Mouse (Mus musculus): Measurements from ENCODE around the gene S100a5. TPM values are rescaled to one million over a fixed set of nuclear protein-coding genes. Genes with fewer than 3 reads are reported as not detected.

The S100a5 gene
- total and polyA plus RNA-seq, 3 experiments: not detected

- H3K79me2 ChIP-seq (replicated peaks; ENCODE audit: control insufficient read depth, extremely low read depth, insufficient read depth, poor library complexity, severe bottlenecking): no peaks in the 10 kb centered on the region
- peak; percentile 61 for DNase-seq (ENCODE audit: extremely low read depth)
- no peak for TF ChIP-seq MXI1 (IDR thresholded peaks at IDR 0.05; ENCODE audit: low read depth, low read length)
- TF ChIP-seq ZKSCAN1 (IDR thresholded peaks at IDR 0.05; ENCODE audit: borderline replicate concordance, low read depth, low read length): no peak
- TF ChIP-seq RAD21 (IDR thresholded peaks at IDR 0.05; ENCODE audit: low read depth, low read length): peak; percentile 32
- no peak for TF ChIP-seq ETS1 (conservative IDR thresholded peaks at IDR 0.05; ENCODE audit: low read depth, low read length)
- TF ChIP-seq CHD1 (IDR thresholded peaks at IDR 0.05; ENCODE audit: low read depth, low read length): no peak
- TF ChIP-seq CTCF (conservative IDR thresholded peaks at IDR 0.05 in 1 of 2, IDR thresholded peaks at IDR 0.05 in 1 of 2; ENCODE audit: low read depth in 2 of 2, low read length in 2 of 2): peak; percentile 82 to 90
- no peak for TF ChIP-seq IRF4 (IDR thresholded peaks at IDR 0.05; ENCODE audit: low read depth, low read length)
- in situ Hi-C loops (cut with MboI; ENCODE audit: low pct_ligation_motif_present, low pct_unique_long_range_greater_than_20kb, low sequenced_read_pairs) (no loop called here), dilution Hi-C loops (cut with MboI; ENCODE audit: extremely low pct_ligation_motif_present, extremely low pct_unique_long_range_greater_than_20kb, low sequenced_read_pairs) (no loop called here)
- H3K4me3 ChIP-seq (replicated peaks in 1 of 3; ENCODE audit: low read depth in 2 of 3, low read length in 2 of 3, poor library complexity in 1 of 3): no peak overlapping the region
- H3K4me2 ChIP-seq (ENCODE audit: insufficient read depth, low read depth, poor library complexity, severe bottlenecking): no peak overlapping the region
- no peaks in the 10 kb centered on the region for H3K4me1 ChIP-seq (ENCODE audit: control insufficient read depth in 1 of 2, insufficient read depth in 2 of 2)
- peaks cover 30% of the 10 kb centered on the region for H3K27me3 ChIP-seq (replicated peaks)
- H3K27ac ChIP-seq (ENCODE audit: insufficient read depth, low read depth): no peak overlapping the region
- H3K36me3 ChIP-seq (replicated peaks in 1 of 2; ENCODE audit: control insufficient read depth in 1 of 2, insufficient read depth in 1 of 2, low read length in 1 of 2): no peaks in the 10 kb centered on the region
- no peaks in the 10 kb centered on the region for H3K9me3 ChIP-seq (replicated peaks; ENCODE audit: low read length)
- no peak overlapping the region for H3K9ac ChIP-seq (ENCODE audit: insufficient read depth, low read depth)
These were observed 31.3 kb downstream of the S100a5 start for GRCm38 (mm10) chr3:90639511-90640154.

DNA sequence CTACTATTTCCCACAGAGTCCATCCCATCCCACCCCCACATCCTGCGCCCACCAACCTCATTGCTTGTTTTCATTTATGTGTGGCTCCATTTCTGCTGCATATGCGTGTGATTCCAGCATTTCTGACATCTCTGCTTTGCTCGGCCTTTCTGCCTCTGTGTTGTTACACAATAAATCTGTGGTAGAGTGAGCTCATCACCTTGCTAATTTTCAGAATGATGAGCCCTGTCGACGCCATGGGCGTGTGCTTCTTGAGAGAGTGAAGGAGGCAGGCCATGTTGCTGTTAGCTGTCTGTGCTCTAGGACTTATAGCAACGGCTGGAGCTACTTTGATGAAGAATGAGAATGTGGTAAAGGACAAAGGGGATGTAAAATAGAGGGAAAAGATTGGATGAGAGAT is 32.7 kb downstream of the S100a5 start:
- H3K79me2 ChIP-seq (replicated peaks; ENCODE audit: control insufficient read depth, extremely low read depth, insufficient read depth, poor library complexity, severe bottlenecking): no peaks in the 10 kb centered on the region
- H3K4me1 ChIP-seq (ENCODE audit: control insufficient read depth in 1 of 2, insufficient read depth in 2 of 2): no peaks in the 10 kb centered on the region
- H3K36me3 ChIP-seq (replicated peaks in 1 of 2; ENCODE audit: control insufficient read depth in 1 of 2, insufficient read depth in 1 of 2, low read length in 1 of 2): no peaks in the 10 kb centered on the region
- TF ChIP-seq RCOR1 (conservative IDR thresholded peaks at IDR 0.05; ENCODE audit: low read depth, low read length): no peak
- no peak for TF ChIP-seq USF1 (IDR thresholded peaks at IDR 0.05; ENCODE audit: low read depth, low read length)
- TF ChIP-seq E2F4 (IDR thresholded peaks at IDR 0.05; ENCODE audit: insufficient replicate concordance, low read depth, low read length): no peak
- TF ChIP-seq KAT2A (IDR thresholded peaks at IDR 0.05; ENCODE audit: insufficient replicate concordance, low read length): no peak
- TF ChIP-seq JUND (conservative IDR thresholded peaks at IDR 0.05; ENCODE audit: low read depth, low read length): no peak
- TF ChIP-seq EP300 (IDR thresholded peaks at IDR 0.05; ENCODE audit: low read length): no peak
- no peak for TF ChIP-seq MAFK (IDR thresholded peaks at IDR 0.05; ENCODE audit: insufficient replicate concordance, low read length)
- no peak for TF ChIP-seq MYC (IDR thresholded peaks at IDR 0.05; ENCODE audit: low read depth, low read length)
- H3K9ac ChIP-seq (ENCODE audit: insufficient read depth, low read depth): no peak overlapping the region
- H3K27me3 ChIP-seq (replicated peaks): peaks cover 37% of the 10 kb centered on the region
- H3K4me2 ChIP-seq (ENCODE audit: insufficient read depth, low read depth, poor library complexity, severe bottlenecking): no peak overlapping the region
- no peak overlapping the region for H3K4me3 ChIP-seq (replicated peaks in 1 of 3; ENCODE audit: low read depth in 2 of 3, low read length in 2 of 3, poor library complexity in 1 of 3)
- dilution Hi-C loops (cut with MboI; ENCODE audit: extremely low pct_ligation_motif_present, extremely low pct_unique_long_range_greater_than_20kb, low sequenced_read_pairs) (no loop called here), in situ Hi-C loops (cut with MboI; ENCODE audit: low pct_ligation_motif_present, low pct_unique_long_range_greater_than_20kb, low sequenced_read_pairs) (no loop called here)
- no peak for DNase-seq (ENCODE audit: extremely low read depth)
- H3K9me3 ChIP-seq (replicated peaks; ENCODE audit: low read length): no peaks in the 10 kb centered on the region
- no peak overlapping the region for H3K27ac ChIP-seq (ENCODE audit: insufficient read depth, low read depth)

Measured in CH12.LX (cell line).